Mouse (Mus musculus): ENCODE measurements at regions not wholly inside any gene's neighbourhood (a gene's known extent, or its start where the extent isn't known, plus 50 kb on each side); places are given as distances from the start of the nearest gene placed in this dataset.

- TF ChIP-seq CTCF (IDR thresholded peaks at IDR 0.05; ENCODE audit: low read depth) = no peak
- no peak for TF ChIP-seq EP300 (IDR thresholded peaks at IDR 0.05; ENCODE audit: low read depth)
Observed at GRCm38 (mm10) chr12:12517020-12517419, 255.1 kb downstream of the Fam49a start.
